Mouse (Mus musculus) v-Abl transformed pro-B cells (cell line): ENCODE results near the gene Cdk9.

Source experiments
- in situ Hi-C, 2 experiments: fragments of 400-800 bp; cut with MboI; formaldehyde crosslinking; loops; one replicate each; pipeline ENCODE4 v1.15.1; 2025; ENCODE audit not compliant: unreplicated experiment in 2 of 2

Cdk9 gene

GRCm38 (mm10) chr2:32655826-32656225 is 57.0 kb downstream of the Cdk9 start:
- in situ Hi-C loops = no loop called here
